Mouse (Mus musculus): Measurements from ENCODE around the gene Ptk7. TPM values are rescaled to one million over a fixed set of nuclear protein-coding genes. Genes with fewer than 3 reads are reported as not detected.

The Ptk7 gene
- polyA plus RNA-seq, 1 experiment from 2014 or later: 20.0 TPM

GRCm38 (mm10) chr17:46554646-46554976, 74.7 kb downstream of the Ptk7 start:
- DNase-seq (no peak), ATAC-seq (ENCODE audit: low FRiP score, low TSS enrichment) (no peak)

GRCm38 (mm10) chr17:46553926-46554325, 75.4 kb downstream of the Ptk7 start:
- DNase-seq: no peak
- Histone ChIP-seq H3K9ac (replicated peaks; ENCODE audit: low read length) (peak overlapping the region; percentile 96), H3K27me3 (ENCODE audit: control insufficient read depth, insufficient read depth, low read length) (no peaks in the 10 kb centered on the region), H3K4me3 (replicated peaks; ENCODE audit: low read depth, low read length) (peak overlapping the region; percentile 96), H3K27ac (replicated peaks; ENCODE audit: low read depth, low read length) (no peak overlapping the region), H3K9me3 (ENCODE audit: control insufficient read depth, low read length) (no peaks in the 10 kb centered on the region), H3K36me3 (ENCODE audit: control insufficient read depth, insufficient read depth, low read length) (peaks cover 29% of the 10 kb centered on the region), H3K4me1 (ENCODE audit: control insufficient read depth, insufficient read depth, low read length) (peaks cover 29% of the 10 kb centered on the region), H3K4me2 (ENCODE audit: low read length) (peak overlapping the region; percentile 94)
- WGBS: 76% methylated on average over 3 of the region's 3 CpGs
- ATAC-seq (ENCODE audit: low FRiP score, low TSS enrichment): no peak

More at GRCm38 (mm10) chr17:46554646-46554976, 74.7 kb downstream of the Ptk7 start:
- peak overlapping the region; percentile 96 for H3K9ac ChIP-seq (replicated peaks; ENCODE audit: low read length)
- no peaks in the 10 kb centered on the region for H3K9me3 ChIP-seq (ENCODE audit: control insufficient read depth, low read length)
- H3K36me3 ChIP-seq (ENCODE audit: control insufficient read depth, insufficient read depth, low read length): peaks cover 23% of the 10 kb centered on the region
- peak overlapping the region; percentile 94 for H3K4me2 ChIP-seq (ENCODE audit: low read length)
- peaks cover 29% of the 10 kb centered on the region for H3K4me1 ChIP-seq (ENCODE audit: control insufficient read depth, insufficient read depth, low read length)
- H3K27me3 ChIP-seq (ENCODE audit: control insufficient read depth, insufficient read depth, low read length): no peaks in the 10 kb centered on the region
- peak overlapping the region; percentile 91 for H3K27ac ChIP-seq (replicated peaks; ENCODE audit: low read depth, low read length)
- peak overlapping the region; percentile 96 for H3K4me3 ChIP-seq (replicated peaks; ENCODE audit: low read depth, low read length)
- WGBS: 1% methylated on average over 11 of the region's 11 CpGs

- Histone ChIP-seq H3K27ac (replicated peaks; ENCODE audit: low read depth, low read length) (peak overlapping the region; percentile 70), H3K27me3 (ENCODE audit: control insufficient read depth, insufficient read depth, low read length) (no peaks in the 10 kb centered on the region), H3K9me3 (ENCODE audit: control insufficient read depth, low read length) (no peaks in the 10 kb centered on the region), H3K9ac (replicated peaks; ENCODE audit: low read length) (peak overlapping the region; percentile 29; the same call in 1 of the 2 replicates), H3K4me1 (ENCODE audit: control insufficient read depth, insufficient read depth, low read length) (peaks cover 29% of the 10 kb centered on the region), H3K4me2 (ENCODE audit: low read length) (peak overlapping the region; percentile 94), H3K4me3 (replicated peaks; ENCODE audit: low read depth, low read length) (peak overlapping the region; percentile 96), H3K36me3 (ENCODE audit: control insufficient read depth, insufficient read depth, low read length) (peaks cover 33% of the 10 kb centered on the region)
- DNase-seq (no peak), ATAC-seq (ENCODE audit: low FRiP score, low TSS enrichment) (no peak)
- WGBS: 44% methylated on average over 11 of the region's 11 CpGs
These were observed 75.8 kb downstream of the Ptk7 start for GRCm38 (mm10) chr17:46553469-46553868.

DNA sequence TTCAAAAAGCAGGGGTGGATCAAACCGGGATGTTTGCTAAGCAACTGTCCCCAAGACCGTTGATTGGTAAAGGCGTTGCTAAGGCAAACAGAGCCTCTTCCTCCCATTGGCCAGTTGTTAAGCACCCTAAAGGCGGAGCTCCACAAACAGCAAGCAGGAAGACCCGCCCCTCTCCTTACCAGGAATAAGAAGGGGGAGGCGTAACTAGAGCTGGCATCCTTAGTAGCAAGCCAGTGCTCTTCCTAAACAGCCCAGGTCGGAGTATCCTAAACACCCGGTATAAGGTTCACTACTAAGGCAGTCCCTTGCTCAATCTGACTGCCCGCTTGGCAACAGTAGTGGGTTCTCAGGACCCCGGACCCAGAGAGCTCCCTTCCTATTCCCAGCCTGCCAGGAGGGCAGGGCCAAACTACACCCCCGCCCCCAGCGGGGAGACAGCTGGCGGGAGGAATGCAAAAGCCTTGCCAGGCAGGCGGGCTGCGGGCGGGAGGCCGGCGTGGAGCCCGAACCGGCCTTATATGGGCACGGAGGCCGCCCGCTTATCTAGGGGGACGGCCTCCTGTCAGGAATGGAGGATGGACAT, 76.4 kb downstream of the Ptk7 start:
- H3K9me3 ChIP-seq (ENCODE audit: control insufficient read depth, low read length): no peaks in the 10 kb centered on the region
- peaks cover 39% of the 10 kb centered on the region for H3K36me3 ChIP-seq (ENCODE audit: control insufficient read depth, insufficient read depth, low read length)
- H3K4me1 ChIP-seq (ENCODE audit: control insufficient read depth, insufficient read depth, low read length): peaks cover 29% of the 10 kb centered on the region
- H3K4me3 ChIP-seq (replicated peaks; ENCODE audit: low read depth, low read length): peak overlapping the region; percentile 96
- WGBS: under 1% methylated on average over 24 of the region's 24 CpGs
- peak overlapping the region; percentile 94 for H3K4me2 ChIP-seq (ENCODE audit: low read length)
- peak; percentile 94 for DNase-seq
- H3K27me3 ChIP-seq (ENCODE audit: control insufficient read depth, insufficient read depth, low read length): no peaks in the 10 kb centered on the region
- peak overlapping the region; percentile 29; the same call in 1 of the 2 replicates for H3K9ac ChIP-seq (replicated peaks; ENCODE audit: low read length)
- ATAC-seq (ENCODE audit: low FRiP score, low TSS enrichment): peak; percentile 77
- peak overlapping the region; percentile 70 for H3K27ac ChIP-seq (replicated peaks; ENCODE audit: low read depth, low read length)

GRCm38 (mm10) chr17:46552151-46552550, 77.2 kb downstream of the Ptk7 start:
- no peak overlapping the region for H3K4me3 ChIP-seq (replicated peaks; ENCODE audit: low read depth, low read length)
- H3K9me3 ChIP-seq (ENCODE audit: control insufficient read depth, low read length): no peaks in the 10 kb centered on the region
- H3K27me3 ChIP-seq (ENCODE audit: control insufficient read depth, insufficient read depth, low read length): 0 out of 2 replicates have a peak, but pooled peaks cover 5% of the 10 kb centered on the region
- ATAC-seq (ENCODE audit: low FRiP score, low TSS enrichment): no peak
- WGBS: 89% methylated on average over 7 of the region's 7 CpGs
- peaks cover 28% of the 10 kb centered on the region for H3K4me1 ChIP-seq (ENCODE audit: control insufficient read depth, insufficient read depth, low read length)
- no peak overlapping the region; the same call in 1 of the 2 replicates for H3K9ac ChIP-seq (replicated peaks; ENCODE audit: low read length)
- no peak for DNase-seq
- H3K4me2 ChIP-seq (ENCODE audit: low read length): peak overlapping the region; percentile 94; the same call in 1 of the 2 replicates
- H3K36me3 ChIP-seq (ENCODE audit: control insufficient read depth, insufficient read depth, low read length): peaks cover 40% of the 10 kb centered on the region
- H3K27ac ChIP-seq (replicated peaks; ENCODE audit: low read depth, low read length): no peak overlapping the region

- Histone ChIP-seq H3K4me1 (ENCODE audit: control insufficient read depth, insufficient read depth, low read length) (peaks cover 26% of the 10 kb centered on the region), H3K27me3 (ENCODE audit: control insufficient read depth, insufficient read depth, low read length) (0 out of 2 replicates have a peak, but pooled peaks cover 5% of the 10 kb centered on the region), H3K9ac (replicated peaks; ENCODE audit: low read length) (no peak overlapping the region), H3K4me2 (ENCODE audit: low read length) (no peak overlapping the region), H3K27ac (replicated peaks; ENCODE audit: low read depth, low read length) (no peak overlapping the region), H3K9me3 (ENCODE audit: control insufficient read depth, low read length) (no peaks in the 10 kb centered on the region), H3K36me3 (ENCODE audit: control insufficient read depth, insufficient read depth, low read length) (peaks cover 40% of the 10 kb centered on the region), H3K4me3 (replicated peaks; ENCODE audit: low read depth, low read length) (no peak overlapping the region)
- 93% methylated on average over 6 of the region's 6 CpGs for WGBS
- ATAC-seq (ENCODE audit: low FRiP score, low TSS enrichment): no peak
- DNase-seq: no peak
These were observed 77.9 kb downstream of the Ptk7 start for GRCm38 (mm10) chr17:46551369-46551768.

- H3K9me3 ChIP-seq (ENCODE audit: control insufficient read depth, low read length): no peaks in the 10 kb centered on the region
- peaks cover 40% of the 10 kb centered on the region for H3K36me3 ChIP-seq (ENCODE audit: control insufficient read depth, insufficient read depth, low read length)
- no peak for DNase-seq
- H3K9ac ChIP-seq (replicated peaks; ENCODE audit: low read length): no peak overlapping the region
- WGBS: 91% methylated on average over 7 of the region's 7 CpGs
- H3K4me3 ChIP-seq (replicated peaks; ENCODE audit: low read depth, low read length): no peak overlapping the region
- no peak overlapping the region for H3K27ac ChIP-seq (replicated peaks; ENCODE audit: low read depth, low read length)
- peaks cover 27% of the 10 kb centered on the region for H3K4me1 ChIP-seq (ENCODE audit: control insufficient read depth, insufficient read depth, low read length)
- no peak overlapping the region for H3K4me2 ChIP-seq (ENCODE audit: low read length)
- H3K27me3 ChIP-seq (ENCODE audit: control insufficient read depth, insufficient read depth, low read length): 0 out of 2 replicates have a peak, but pooled peaks cover 5% of the 10 kb centered on the region
- no peak for ATAC-seq (ENCODE audit: low FRiP score, low TSS enrichment)
These were observed 78.4 kb downstream of the Ptk7 start for GRCm38 (mm10) chr17:46550904-46551303.

DNA sequence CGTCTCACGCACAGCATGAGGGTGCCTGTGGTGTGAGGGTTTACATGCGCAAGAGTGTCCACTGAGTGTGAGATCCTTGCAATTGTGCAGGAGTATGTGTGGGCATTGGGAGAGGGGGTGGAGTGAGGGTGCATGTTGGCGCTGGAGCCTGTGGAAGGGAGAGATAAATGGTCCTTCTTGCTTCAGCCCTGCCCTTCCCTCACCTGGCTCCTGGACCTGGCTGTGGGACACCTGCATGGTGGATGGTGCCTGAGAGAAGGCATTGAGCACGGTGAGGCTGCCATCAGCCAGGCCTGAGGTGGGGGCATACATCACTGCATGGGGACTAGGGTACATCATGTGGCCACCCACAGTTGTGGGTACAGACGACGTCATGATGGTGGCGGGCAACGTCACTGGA, 79.7 kb downstream of the Ptk7 start:
- Histone ChIP-seq H3K9ac (replicated peaks; ENCODE audit: low read length) (no peak overlapping the region), H3K4me2 (ENCODE audit: low read length) (no peak overlapping the region), H3K27ac (replicated peaks; ENCODE audit: low read depth, low read length) (no peak overlapping the region), H3K4me1 (ENCODE audit: control insufficient read depth, insufficient read depth, low read length) (peaks cover 27% of the 10 kb centered on the region), H3K36me3 (ENCODE audit: control insufficient read depth, insufficient read depth, low read length) (peaks cover 40% of the 10 kb centered on the region), H3K27me3 (ENCODE audit: control insufficient read depth, insufficient read depth, low read length) (0 out of 2 replicates have a peak, but pooled peaks cover 5% of the 10 kb centered on the region), H3K4me3 (replicated peaks; ENCODE audit: low read depth, low read length) (no peak overlapping the region), H3K9me3 (ENCODE audit: control insufficient read depth, low read length) (no peaks in the 10 kb centered on the region)
- DNase-seq: no peak
- 90% methylated on average over 9 of the region's 9 CpGs for WGBS
- no peak for ATAC-seq (ENCODE audit: low FRiP score, low TSS enrichment)

DNA sequence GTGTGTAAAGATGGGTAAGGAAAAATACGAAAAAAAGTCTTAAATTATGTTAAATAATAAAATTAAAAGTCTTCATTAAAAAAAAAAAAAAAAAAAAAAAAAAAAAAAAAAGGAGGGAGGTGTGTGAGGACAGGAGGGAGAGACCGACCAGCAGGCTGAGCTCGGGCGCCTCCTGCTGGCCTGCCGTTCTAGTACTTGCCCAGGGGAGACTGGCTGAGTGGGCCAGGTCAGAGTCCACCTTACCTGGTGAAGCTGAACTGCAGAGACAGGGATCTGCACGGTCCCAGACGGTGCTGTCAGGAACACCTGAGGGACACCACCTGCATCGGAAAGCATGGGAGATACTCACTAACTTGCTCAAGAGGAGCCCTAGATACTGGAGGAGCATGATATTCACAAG, 80.1 kb downstream of the Ptk7 start:
- no peak for ATAC-seq (ENCODE audit: low FRiP score, low TSS enrichment)

More for the DNA sequence above, 80.1 kb downstream of the Ptk7 start:
- no peaks in the 10 kb centered on the region for H3K9me3 ChIP-seq (ENCODE audit: control insufficient read depth, low read length)
- no peak overlapping the region for H3K27ac ChIP-seq (replicated peaks; ENCODE audit: low read depth, low read length)
- DNase-seq: peak; percentile 74
- 0 out of 2 replicates have a peak, but pooled peaks cover 5% of the 10 kb centered on the region for H3K27me3 ChIP-seq (ENCODE audit: control insufficient read depth, insufficient read depth, low read length)
- H3K4me1 ChIP-seq (ENCODE audit: control insufficient read depth, insufficient read depth, low read length): peaks cover 22% of the 10 kb centered on the region
- WGBS: 16% methylated on average over 8 of the region's 8 CpGs
- H3K4me3 ChIP-seq (replicated peaks; ENCODE audit: low read depth, low read length): no peak overlapping the region
- no peak overlapping the region for H3K9ac ChIP-seq (replicated peaks; ENCODE audit: low read length)
- no peak overlapping the region for H3K4me2 ChIP-seq (ENCODE audit: low read length)
- H3K36me3 ChIP-seq (ENCODE audit: control insufficient read depth, insufficient read depth, low read length): peaks cover 40% of the 10 kb centered on the region

Measured in midbrain, embryonic 14.5 days (tissue).